Mouse (Mus musculus): ENCODE results near the gene Gm49486.

GRCm38 (mm10) chr15:79292779-79293178 lies 63.6 kb downstream of the Gm49486 start:
- TF ChIP-seq CTCF (IDR thresholded peaks at IDR 0.05; ENCODE audit: insufficient read depth, low read length) (no peak), POLR2A (IDR thresholded peaks at IDR 0.05; ENCODE audit: borderline replicate concordance, extremely low read depth, low read depth, low read length) (no peak)
